Mouse (Mus musculus): ENCODE results near the gene Gdap1l1.

Gdap1l1 gene

DNA sequence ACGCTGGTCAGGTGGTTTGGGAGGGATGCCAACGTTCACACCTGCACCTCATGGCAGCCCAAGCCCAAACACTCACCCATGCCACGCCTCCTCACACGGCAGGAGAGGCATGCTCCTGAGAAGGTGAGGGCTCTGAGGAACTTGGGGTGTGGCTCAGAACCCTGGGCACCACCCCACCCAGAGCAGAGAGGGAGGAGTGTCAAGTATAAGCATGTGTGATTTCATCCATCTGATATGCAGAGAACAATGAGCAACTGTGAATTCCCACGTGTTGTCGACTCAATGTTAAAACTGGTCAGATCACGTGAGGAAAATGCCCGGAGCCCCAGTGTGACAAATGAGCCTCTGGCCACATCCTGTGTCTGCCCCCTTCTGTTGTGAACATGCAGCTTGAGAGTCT, 28.5 kb downstream of the Gdap1l1 start:
- no peak for DNase-seq

DNA sequence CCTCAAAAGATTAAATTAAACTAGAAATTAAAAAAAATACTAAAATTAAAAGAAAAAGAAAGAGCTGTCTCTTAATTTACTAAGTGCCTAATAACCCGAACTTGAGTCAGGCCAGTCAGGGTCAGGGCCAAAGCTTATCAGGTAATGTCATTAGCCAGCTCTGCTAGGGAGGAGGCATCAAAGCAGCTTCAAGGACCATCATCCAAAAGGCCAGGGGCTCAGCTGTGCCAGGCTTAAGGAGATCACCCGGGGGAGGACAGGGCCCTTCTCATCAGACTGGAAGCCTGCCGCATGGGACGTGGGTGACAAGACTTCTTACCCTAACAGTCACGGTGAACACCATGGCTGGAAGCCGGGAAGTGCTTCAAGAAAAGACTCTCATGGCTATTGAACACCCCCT, 29.3 kb downstream of the Gdap1l1 start:
- no peak for DNase-seq

DNA sequence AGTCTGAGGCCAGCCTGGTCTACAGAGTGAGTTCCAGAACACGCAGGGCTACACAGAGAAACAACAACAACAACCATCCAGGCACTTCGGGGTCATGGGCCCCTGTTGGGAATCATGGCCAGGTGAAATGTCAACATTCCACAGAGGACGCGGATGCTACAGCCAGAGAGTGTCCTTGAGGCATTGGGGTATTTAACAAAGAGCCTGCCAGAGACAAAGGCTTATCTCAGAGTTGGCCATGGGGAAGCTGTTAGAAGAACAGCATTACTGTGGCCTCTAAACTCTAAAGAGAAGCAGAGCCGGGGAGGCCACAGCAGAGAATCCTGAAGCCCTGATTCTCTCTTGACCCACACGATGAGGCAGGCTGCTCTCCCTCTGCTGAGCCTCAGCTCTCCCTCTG, 30.6 kb downstream of the Gdap1l1 start:
- no peak for DNase-seq

DNA sequence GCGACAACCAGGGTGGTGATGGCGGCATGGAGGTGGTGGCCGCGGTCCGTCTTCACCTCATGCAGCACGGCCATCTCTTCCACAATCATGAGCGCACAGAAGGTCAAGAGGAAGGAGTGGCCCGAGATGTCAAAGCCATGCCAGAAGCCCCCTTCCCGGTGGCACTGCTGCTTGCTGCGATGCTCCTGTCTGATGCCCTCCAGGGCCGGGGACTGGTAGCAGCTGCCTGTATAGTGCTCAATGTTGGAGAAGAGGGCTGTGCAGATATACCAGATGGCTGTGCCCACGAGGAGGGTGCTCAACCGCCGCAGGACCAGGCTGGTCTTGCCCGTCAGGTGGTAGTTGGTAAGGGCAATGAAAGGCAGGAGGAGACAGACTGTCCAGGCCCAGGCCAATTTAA, 31.4 kb downstream of the Gdap1l1 start:
- no peak for DNase-seq

DNA sequence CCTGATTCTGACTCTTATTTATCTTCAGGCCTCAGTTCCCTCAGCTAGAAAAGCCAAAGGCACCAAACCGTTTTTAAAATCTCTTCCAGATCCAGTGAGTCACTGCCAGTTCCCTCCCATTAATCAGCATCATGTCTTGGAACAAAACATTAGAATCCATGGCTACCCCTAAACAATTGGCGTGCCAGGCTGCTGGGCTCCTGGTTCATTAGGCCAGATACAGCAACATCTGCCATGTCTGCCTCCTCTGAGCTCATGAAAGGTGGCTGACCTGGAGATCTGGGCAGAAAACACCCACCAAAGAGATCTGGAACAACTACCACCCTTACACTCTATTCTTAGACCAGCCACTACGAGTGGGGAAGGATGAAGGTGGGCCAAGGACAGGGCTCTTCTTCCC, 32.9 kb downstream of the Gdap1l1 start:
- no peak for DNase-seq

DNA sequence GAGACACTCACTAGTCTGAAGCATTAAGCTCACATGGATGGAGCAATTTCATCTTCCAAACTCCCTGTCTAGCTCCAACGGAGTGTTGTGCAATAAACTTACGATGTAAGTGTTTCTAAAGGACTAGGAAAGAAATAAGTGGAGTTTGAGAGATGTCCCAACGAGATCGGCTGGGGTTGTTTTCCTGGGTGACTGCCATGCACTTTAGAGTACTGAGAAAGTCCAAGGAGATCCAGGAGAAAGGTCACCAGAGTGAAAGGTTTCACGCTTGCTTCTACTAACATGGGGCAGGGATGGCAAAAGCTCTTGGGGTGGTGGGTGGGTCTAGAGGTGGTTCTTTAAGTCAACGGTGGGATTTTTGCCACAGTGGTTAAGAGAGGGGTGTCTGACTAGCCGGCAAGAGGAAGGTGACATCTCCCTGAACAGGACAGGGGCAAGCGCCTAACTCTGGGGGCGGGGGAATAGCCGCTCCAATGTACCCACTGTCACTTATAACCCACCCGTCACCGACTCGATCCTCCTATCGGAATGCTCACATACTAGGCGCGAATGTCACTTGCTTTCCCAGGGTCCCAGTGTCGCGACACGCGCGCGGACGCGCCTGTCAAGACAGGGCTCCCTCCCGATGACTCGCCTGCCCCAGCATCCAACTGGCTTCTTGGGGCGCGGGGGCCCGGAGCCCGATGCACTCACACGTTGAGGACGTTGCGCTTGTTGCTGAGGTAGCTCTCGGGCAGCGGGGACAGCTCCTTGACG, 33.6 kb downstream of the Gdap1l1 start:
- no peak for DNase-seq

DNA sequence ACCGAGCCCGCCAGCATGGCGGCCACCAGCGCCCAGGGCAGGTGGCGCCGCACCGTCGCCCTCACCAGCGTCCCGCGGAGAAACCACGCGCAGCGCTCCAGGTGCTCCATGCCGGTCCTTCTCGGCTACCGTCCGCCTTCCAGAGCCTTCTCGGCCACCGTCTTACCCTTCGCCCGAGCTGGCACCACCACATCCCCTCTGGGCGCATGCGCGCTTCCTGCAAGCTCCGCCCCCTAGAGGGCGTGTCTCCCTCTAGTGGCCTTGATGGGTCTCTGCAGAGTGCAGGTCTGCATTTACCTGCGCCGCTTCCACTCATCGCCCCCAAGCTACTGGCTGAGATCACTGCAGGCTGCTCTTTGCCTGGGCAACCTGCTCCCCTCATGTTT, 34.2 kb downstream of the Gdap1l1 start, which contains the start of gene Fitm2:
Gene Fitm2 (minus strand): TSS at position 164 of the 386 bp plus-strand sequence.
- DNase-seq, result peak; percentile 96

DNA sequence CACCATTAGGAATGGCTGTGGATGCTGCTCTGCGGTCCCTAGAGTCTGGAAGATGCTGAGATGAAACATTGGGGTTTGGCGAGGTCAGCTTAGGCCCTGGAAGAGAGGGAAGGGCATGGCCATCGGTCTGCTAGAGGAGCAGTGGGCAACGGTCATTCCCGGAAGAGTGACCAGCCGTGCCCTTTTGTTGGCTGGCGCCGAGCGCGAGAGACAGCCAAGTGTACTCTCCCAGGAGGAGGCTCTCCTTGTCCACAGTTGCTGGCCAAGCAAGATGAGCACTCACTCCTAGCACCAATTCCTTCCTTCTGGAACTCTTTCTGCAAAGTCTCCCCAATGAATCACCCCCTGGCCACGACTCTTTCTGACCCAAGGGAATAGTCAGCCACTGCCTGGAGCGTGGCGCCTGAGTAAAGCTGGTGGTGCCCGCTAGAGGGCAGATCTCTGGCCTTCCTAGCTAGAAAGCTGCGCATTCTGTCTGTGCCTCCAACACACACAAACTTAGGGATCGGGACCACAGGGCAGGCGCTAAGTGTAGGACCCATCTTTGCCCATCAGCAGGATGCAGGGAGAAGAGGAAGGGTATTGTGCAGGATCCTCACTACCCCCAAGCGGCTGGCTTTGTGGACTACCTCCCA, 42.0 kb downstream of the Gdap1l1 start:
- DNase-seq, result no peak

DNA sequence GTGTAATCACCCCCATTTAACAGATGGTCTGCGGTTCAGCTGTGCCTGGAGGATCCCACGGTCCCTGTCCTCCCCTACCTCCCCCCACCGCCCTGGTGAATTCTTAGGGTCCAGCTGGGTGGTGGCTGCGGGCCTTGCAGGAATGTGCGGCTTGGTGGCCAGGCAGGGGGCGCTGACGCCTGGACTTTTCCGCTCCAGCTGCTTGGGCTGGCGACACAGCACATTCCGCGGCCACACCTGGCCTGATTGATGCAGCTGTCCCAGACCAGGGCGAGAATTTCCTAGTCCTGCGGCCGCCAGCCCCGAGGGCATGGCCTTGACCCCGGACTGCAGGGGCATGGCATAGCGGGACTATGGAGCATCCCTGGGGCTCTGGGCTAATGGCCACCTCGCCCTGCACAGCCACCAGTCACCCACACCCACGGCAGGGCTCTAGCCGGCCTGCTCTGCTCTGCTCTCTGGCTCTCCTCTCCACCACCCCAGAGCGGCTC, 43.3 kb downstream of the Gdap1l1 start:
- DNase-seq, result no peak

DNA sequence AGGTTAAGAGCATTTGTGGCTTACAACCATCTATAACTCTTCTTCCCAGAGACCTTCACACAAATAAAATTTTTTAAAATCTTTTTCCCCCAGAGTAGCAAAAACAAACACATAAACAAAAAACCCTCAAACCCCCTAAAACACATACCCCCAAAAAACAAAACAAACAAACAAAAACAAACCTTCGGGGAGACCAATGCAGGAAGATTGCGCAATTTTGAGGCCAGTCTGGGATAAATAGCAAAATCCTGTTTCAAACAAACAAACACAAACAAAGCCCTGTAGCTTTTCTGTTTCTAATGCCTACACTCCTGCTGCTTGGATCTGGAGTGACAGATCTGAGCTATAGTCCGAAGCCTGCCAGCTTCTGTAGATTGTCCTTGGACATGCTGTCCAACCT, 49.1 kb downstream of the Gdap1l1 start:
- no peak for DNase-seq

DNA sequence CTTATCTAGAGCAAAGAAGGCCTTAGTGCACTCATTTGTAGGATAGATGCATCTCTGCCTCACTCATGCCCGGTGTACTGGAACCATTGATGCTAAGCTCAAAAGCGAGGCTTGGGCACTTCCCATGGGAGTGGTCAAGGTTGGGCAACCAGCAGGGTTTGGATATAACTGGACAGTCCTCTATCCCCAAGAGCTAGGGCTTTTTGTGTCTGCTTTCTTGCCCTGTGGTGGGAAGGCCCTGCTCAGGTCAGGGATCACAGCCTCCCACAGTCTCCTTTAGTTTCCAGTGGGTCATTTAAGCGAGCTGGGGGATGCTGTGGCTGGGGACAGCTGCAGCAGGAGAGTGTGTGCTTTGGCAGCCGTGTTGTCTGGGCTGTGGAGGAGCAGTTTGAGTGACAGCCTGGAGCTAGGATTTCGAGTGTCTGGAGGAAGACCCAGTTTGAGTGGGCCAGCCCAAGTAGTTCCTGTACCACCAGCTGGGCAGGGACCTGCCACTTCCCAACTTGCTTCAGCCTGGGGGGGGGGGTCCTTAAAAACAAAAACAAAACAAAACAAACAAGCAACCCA, 51.5 kb downstream of the Gdap1l1 start:
- no peak for DNase-seq

DNA sequence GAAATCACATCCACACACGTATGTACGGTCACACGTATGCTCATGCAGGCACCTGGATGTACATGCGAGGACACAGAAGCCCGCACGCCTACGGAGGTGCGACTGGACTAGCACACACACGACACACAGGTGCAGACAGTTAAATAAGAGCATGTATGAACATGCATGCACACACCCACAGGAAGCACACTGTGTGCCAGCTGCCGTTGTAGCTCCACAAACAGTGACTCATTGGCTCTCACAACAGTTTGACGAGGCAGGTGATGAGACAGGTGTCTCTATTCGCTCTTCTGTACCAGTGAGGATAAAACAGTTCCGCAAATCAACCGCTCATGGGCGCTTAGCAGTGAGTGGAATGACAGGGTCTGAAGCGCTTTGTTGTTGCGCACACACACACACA, 52.4 kb downstream of the Gdap1l1 start:
- no peak for DNase-seq

DNA sequence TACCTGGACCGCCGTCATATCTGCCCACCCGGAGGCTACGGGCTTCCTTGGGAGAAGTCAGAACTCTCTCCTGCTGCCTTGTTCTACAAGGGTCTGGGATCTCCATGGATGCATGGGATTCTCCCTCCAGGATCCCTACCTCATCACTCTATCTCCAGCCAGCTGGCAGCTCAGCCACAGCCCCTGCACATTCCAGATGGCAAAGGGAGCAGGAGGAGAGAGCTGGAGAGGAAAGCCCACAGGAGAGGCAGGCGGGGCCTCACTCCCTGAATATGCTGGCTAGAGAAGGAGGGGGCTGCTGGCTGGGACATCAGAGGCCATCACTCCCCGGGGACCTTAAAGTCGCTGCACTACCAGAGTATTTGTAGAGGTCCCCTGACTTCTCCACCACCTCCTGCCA, 53.1 kb downstream of the Gdap1l1 start:
- no peak for DNase-seq

DNA sequence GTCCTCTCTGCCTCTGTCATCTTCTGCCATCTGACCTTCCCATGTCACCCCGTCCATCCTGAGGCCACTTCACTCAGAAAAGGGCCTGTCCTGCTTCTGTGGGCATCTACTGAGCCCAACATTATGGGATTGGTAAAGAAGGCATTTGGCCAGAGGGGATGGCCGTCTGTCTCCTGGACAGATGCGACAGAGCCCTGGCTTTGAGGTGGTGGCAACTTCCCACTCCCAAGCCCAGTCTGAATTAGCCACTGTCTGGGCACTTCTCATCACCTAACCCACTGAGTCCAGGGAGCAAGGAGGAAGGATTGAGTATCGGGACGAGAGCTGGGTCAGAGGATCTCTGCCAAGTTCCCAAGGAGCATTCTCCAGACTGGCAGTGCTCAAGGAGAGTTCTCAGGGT, 53.7 kb downstream of the Gdap1l1 start, which contains the start of gene R3hdml:
Gene R3hdml (plus strand): TSS at position 301 of the 400 bp plus-strand sequence.
- DNase-seq, result no peak

DNA sequence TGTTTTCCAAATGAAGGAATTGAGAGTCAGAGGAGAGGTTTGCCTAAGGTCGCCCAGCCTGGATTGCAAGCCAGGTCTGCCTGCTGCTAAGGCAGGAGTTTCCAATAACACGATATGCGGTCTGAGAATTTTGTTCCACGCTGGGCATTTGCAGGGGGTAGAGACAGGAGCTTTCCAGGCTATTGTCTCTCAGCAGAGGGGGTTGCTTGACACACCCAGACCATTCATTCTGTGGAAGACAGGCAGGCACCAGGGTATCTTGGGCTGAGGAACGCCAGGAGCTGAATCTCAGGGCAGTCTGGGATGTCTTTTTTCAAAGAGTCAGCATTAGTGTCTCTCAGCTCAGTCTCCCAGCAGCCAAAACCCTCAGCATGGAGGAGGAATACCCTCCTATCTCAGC, 54.8 kb downstream of the Gdap1l1 start:
- no peak for DNase-seq

DNA sequence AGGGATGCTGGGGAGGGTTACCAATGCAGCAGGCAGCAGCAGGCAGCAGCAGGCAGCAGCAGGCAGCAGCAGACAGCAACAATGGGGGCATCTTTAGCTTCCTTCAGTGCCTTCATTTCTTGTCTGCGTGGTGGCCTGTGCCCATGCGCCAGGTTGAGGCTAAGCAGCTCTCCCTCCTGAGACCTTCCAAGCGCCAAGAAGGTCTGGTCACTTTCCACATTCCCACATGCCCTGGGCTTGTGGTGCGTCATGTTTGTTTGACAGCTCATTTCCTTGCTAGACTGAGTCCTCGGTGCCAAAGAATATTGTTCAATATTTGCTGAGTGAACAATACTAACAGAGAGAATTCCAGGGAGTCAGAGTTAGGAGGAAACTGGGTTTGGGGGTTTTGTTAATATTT, 55.7 kb downstream of the Gdap1l1 start:
- no peak for DNase-seq

DNA sequence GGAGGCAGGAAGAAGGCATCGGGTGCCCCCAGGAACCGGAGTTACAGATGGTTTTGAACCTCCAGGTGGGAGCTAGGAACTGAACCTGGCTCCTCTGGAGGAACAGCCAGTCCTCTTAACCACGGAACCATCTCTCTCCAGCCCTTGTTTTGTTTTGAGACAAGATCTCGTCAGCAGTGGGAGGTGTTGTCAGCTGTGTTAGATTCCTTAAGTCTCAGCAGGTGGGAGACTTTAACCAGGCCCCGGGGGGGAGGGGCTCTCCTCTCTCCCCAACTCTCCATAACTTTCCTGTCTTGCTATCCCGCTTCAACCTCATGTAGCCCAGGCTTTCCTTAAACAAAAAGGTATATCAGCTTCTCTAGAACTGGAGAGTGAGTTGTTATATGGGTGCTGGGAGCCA, 56.2 kb downstream of the Gdap1l1 start:
- DNase-seq, result no peak

DNA sequence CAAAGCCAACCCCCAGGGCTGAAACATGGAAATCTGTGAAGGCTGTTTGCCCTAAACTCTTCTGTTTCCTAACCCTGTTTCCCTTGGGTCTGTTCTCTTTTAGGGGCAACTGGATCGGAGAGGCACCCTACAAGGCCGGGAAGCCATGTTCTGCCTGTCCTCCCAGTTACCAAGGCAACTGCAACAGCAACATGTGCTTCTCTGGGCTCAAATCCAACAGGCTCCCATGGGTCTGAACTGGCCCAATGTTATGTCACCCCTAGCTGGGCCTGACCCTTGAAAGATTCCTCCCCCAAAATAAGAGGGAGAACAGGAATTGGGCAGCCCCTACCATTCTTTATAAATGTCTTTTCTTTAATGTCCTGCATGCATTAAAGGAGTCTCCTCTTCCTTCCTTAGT, 63.9 kb downstream of the Gdap1l1 start:
- no peak for DNase-seq

DNA sequence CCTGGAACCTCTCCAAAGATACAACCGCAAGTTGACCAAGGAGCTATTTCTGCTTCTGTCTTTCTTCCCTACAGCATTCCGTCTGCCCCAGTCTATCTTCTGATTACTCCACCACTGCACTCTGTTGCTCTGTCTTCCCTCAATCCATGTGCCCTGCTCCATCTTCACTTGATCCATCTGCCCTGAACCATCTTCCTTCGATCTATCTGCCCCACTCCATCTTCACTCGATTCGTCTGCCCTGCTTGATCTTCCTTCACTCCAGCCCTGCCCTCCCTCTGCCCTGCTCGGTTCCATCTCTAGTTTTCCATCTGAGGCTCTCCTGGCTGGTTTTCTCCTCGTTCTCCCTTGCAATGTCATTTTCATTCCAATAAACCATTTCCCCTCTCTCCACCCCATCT, 64.9 kb downstream of the Gdap1l1 start:
- no peak for DNase-seq
